8 mouse cellular contexts compared by ENCODE assay signal in the genomic region with DNA sequence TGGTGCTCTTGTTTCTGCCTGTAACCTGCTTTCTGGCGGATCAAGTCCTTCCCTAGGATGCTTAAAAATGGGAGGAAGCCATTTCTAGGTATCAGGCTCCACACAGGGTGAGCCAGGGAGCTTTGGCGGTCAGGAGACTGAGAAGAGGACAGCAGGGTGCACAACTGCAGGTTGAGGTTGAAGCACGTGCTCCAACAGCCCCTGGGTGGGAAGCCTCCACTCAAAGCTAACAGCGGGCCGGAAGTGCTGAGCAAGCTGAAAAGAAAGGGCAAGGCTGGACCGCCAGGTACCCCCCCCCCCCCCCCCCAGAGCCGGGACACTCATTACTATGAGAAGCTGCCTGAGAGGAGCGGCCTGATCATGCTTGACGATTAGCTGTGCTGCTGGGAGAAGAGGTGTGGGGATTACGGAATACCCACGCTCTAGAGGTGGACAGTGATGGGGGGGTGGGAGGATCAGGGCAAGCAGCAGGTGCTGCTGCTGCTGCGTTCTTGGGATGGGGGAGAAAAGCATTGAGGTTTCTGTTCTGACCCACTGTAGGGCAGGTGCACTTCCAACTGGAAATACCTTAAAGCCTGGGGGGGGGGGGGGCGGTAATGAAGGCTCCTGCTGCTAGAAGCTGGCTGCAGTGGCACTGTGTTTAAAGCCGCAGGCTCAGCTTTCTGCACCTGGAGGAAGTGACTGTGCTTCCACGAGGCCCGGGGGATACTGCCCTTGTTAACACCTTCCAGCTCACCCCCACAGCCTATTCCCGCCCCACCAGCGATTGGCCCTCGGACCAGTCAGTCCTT. TPM values are rescaled to one million over a fixed set of nuclear protein-coding genes. Genes with fewer than 3 reads are reported as not detected.
DNase-seq lines count a peak whose midpoint lies in the region; ATAC-seq and TF ChIP-seq lines count a peak whose summit lies in the region.
"Had no signal": no experiment of that assay in that cellular context is flagged by ENCODE, and none has a peak within 500 bp of the region (broad histone marks: within the 10 kb centered on the region; RNA-seq: fewer than 3 reads in every experiment).

No protein-coding gene starts in this region.

- no peak overlapping the region for H3K27ac ChIP-seq in CH12.LX (ENCODE audit: insufficient read depth, low read depth)
- H3K27ac ChIP-seq in MEL (ENCODE audit: control insufficient read depth, low read depth, low read length): peak overlapping the region; percentile 82
- H3K27ac ChIP-seq in hindbrain, embryonic 13.5 days: no peak overlapping the region
- H3K27ac ChIP-seq in midbrain, postnatal 0 days (ENCODE audit: low read depth, low read length): no peak overlapping the region

- H3K4me1 ChIP-seq in CH12.LX (ENCODE audit: control insufficient read depth in 1 of 2, insufficient read depth in 2 of 2) (peaks cover 0 to 4% of the 10 kb centered on the region in 2 experiments; a peak in 2 of 4 replicates), MEL (ENCODE audit: control insufficient read depth in 1 of 2, insufficient read depth in 2 of 2, low read length in 2 of 2) (peaks cover 17 to 51% of the 10 kb centered on the region in 2 experiments)
- H3K4me1 ChIP-seq in hindbrain, embryonic 13.5 days (replicated peaks): peaks cover 25% of the 10 kb centered on the region
- H3K4me1 ChIP-seq in midbrain, postnatal 0 days (ENCODE audit: insufficient read depth, low read length): no peaks in the 10 kb centered on the region; the same call in 1 of the 2 replicates

- H3K27me3 ChIP-seq in CH12.LX (replicated peaks) (no peaks in the 10 kb centered on the region), MEL (ENCODE audit: control insufficient read depth in 1 of 2, insufficient read depth in 2 of 2, low read length in 2 of 2) (no peaks in the 10 kb centered on the region)
- no peaks in the 10 kb centered on the region for H3K27me3 ChIP-seq in hindbrain, embryonic 13.5 days
- no peaks in the 10 kb centered on the region for H3K27me3 ChIP-seq in midbrain, postnatal 0 days (ENCODE audit: insufficient read depth, low read length)

- TF ChIP-seq CTCF in CH12.LX (conservative IDR thresholded peaks at IDR 0.05 in 1 of 2, IDR thresholded peaks at IDR 0.05 in 1 of 2; ENCODE audit: low read depth in 2 of 2, low read length in 2 of 2) (no peak), MEL (IDR thresholded peaks at IDR 0.05 in 2 of 3, conservative IDR thresholded peaks at IDR 0.05 in 1 of 3; ENCODE audit: control insufficient read depth in 1 of 3, insufficient read depth in 1 of 3, low read depth in 2 of 3, low read length in 3 of 3, poor library complexity in 1 of 3, severe bottlenecking in 1 of 3) (no peak)
- no peak for TF ChIP-seq CTCF in midbrain, postnatal 0 days (IDR thresholded peaks at IDR 0.05)

- TF ChIP-seq POLR2A in CH12.LX (IDR thresholded peaks at IDR 0.05; ENCODE audit: low read depth, low read length) (no peak), MEL (IDR thresholded peaks at IDR 0.05; ENCODE audit: control insufficient read depth in 1 of 2, insufficient read depth in 1 of 2, low read depth in 1 of 2, low read length in 2 of 2, poor library complexity in 1 of 2) (no peak)

- dilution Hi-C loops in CH12.LX (cut with MboI; ENCODE audit: extremely low pct_ligation_motif_present, extremely low pct_unique_long_range_greater_than_20kb, low sequenced_read_pairs): no loop called here

- TF ChIP-seq RAD21 in CH12.LX (IDR thresholded peaks at IDR 0.05; ENCODE audit: low read depth, low read length) (no peak), MEL (IDR thresholded peaks at IDR 0.05; ENCODE audit: low read depth, low read length) (no peak)

- ATAC-seq in hindbrain, embryonic 13.5 days (ENCODE audit: low FRiP score): peak; percentile 59; the same call in 1 of the 2 replicates
- ATAC-seq in midbrain, postnatal 0 days (ENCODE audit: low FRiP score): no peak

- H3K9ac ChIP-seq in CH12.LX (ENCODE audit: insufficient read depth, low read depth) (no peak overlapping the region), MEL (ENCODE audit: control insufficient read depth, low read depth, low read length, poor library complexity, severe bottlenecking) (peak overlapping the region; percentile 60)
- no peak overlapping the region for H3K9ac ChIP-seq in hindbrain, embryonic 13.5 days
- no peak overlapping the region; the same call in 1 of the 2 replicates for H3K9ac ChIP-seq in midbrain, postnatal 0 days (replicated peaks; ENCODE audit: low read length, poor library complexity, severe bottlenecking)

- no peaks in the 10 kb centered on the region for H3K79me2 ChIP-seq in CH12.LX (replicated peaks; ENCODE audit: control insufficient read depth, extremely low read depth, insufficient read depth, poor library complexity, severe bottlenecking)
- H3K79me2 ChIP-seq in MEL (ENCODE audit: control insufficient read depth, insufficient read depth, low read length, poor library complexity): no peaks in the 10 kb centered on the region; the same call in 1 of the 2 replicates

- H3K9me3 ChIP-seq in CH12.LX (replicated peaks; ENCODE audit: low read length) (no peaks in the 10 kb centered on the region), MEL (replicated peaks; ENCODE audit: insufficient read depth, low read length) (no peaks in the 10 kb centered on the region)
- no peaks in the 10 kb centered on the region for H3K9me3 ChIP-seq in hindbrain, embryonic 13.5 days
- no peaks in the 10 kb centered on the region for H3K9me3 ChIP-seq in midbrain, postnatal 0 days (ENCODE audit: low read length)

- H3K36me3 ChIP-seq in CH12.LX (replicated peaks in 1 of 2; ENCODE audit: control insufficient read depth in 1 of 2, insufficient read depth in 1 of 2, low read length in 1 of 2): no peaks in the 10 kb centered on the region
- H3K36me3 ChIP-seq in MEL (ENCODE audit: control insufficient read depth in 1 of 2, insufficient read depth in 2 of 2, low read length in 2 of 2): peaks cover 0 to 34% of the 10 kb centered on the region in 2 experiments; a peak in 2 of 4 replicates
- no peaks in the 10 kb centered on the region for H3K36me3 ChIP-seq in hindbrain, embryonic 13.5 days
- no peaks in the 10 kb centered on the region for H3K36me3 ChIP-seq in midbrain, postnatal 0 days (ENCODE audit: insufficient read depth, low read length)

- H3K4me2 ChIP-seq in CH12.LX (ENCODE audit: insufficient read depth, low read depth, poor library complexity, severe bottlenecking): no peak overlapping the region
- peak overlapping the region; percentile 29 for H3K4me2 ChIP-seq in hindbrain, embryonic 13.5 days
- peak overlapping the region; percentile 20 for H3K4me2 ChIP-seq in midbrain, postnatal 0 days (ENCODE audit: low read depth, low read length, poor library complexity, severe bottlenecking)

- no peak overlapping the region for H3K4me3 ChIP-seq in CH12.LX (replicated peaks in 1 of 3; ENCODE audit: low read depth in 2 of 3, low read length in 2 of 3, poor library complexity in 1 of 3)
- H3K4me3 ChIP-seq in MEL (ENCODE audit: control insufficient read depth in 1 of 2, insufficient read depth in 1 of 2, low read depth in 2 of 2, low read length in 2 of 2): peak overlapping the region; percentile 19 to 28; a peak in 3 of 4 replicates
- no peak overlapping the region for H3K4me3 ChIP-seq in hindbrain, embryonic 13.5 days
- H3K4me3 ChIP-seq in midbrain, postnatal 0 days (ENCODE audit: low read depth, low read length): no peak overlapping the region
- H3K4me3 ChIP-seq: myocyte had no signal

- TF ChIP-seq EP300 in CH12.LX (IDR thresholded peaks at IDR 0.05; ENCODE audit: low read length): no peak
- no peak for TF ChIP-seq EP300 in MEL (IDR thresholded peaks at IDR 0.05; ENCODE audit: low read depth in 1 of 2, low read length in 2 of 2)

- in situ Hi-C loops in CH12.LX (cut with MboI; ENCODE audit: low pct_ligation_motif_present, low pct_unique_long_range_greater_than_20kb, low sequenced_read_pairs): no loop called here

- DNase-seq in CH12.LX (ENCODE audit: extremely low read depth) (no peak), MEL (ENCODE audit: low read depth, low spot score) (peak; percentile 74)
- no peak for DNase-seq in midbrain, postnatal 0 days (ENCODE audit: low spot score)
- DNase-seq in ovary, adult 18-20 months (ENCODE audit: low spot score): no peak
- DNase-seq in spleen, postnatal 14 days (ENCODE audit: low spot score in 2 of 2): no peak
- DNase-seq in cerebellum, adult 11 months: no peak

- WGBS in hindbrain, embryonic 13.5 days: 33% methylated on average over 18 of the region's 19 CpGs
- 19% methylated on average over 18 of the region's 19 CpGs for WGBS in midbrain, postnatal 0 days

TF ChIP-seq in MEL, 35 proteins besides CTCF, POLR2A, EP300 and RAD21 (continues in another document):
- no peak for TF ChIP-seq HCFC1 (IDR thresholded peaks at IDR 0.05; ENCODE audit: low read depth, low read length)

RNA-seq across cellular contexts. Expression of a gene that starts 4.7 kb away (rescaled TPM):
- not detected in 2 replicates for total RNA-seq in CH12.LX (2012; rRNA removed)
- total RNA-seq in CH12.LX (2014; rRNA removed): not detected in 2 replicates
- polyA plus RNA-seq in CH12.LX (2012; ENCODE audit: insufficient read length, low read depth): not detected in 2 replicates
- not detected in 2 replicates for total RNA-seq in MEL (2012; rRNA removed)
- not detected for polyA plus RNA-seq in MEL (2012; ENCODE audit: insufficient read depth in 1 of 2, insufficient read length in 2 of 2, low read depth in 1 of 2, low replicate concordance in 2 of 2, missing spikeins in 1 of 2)
- polyA plus RNA-seq in hindbrain, embryonic 13.5 days (2015; fragmentation: Nextera tagmentation; extraction: Ambion mirVana): not detected in 2 replicates
- not detected in 2 replicates for total RNA-seq in midbrain, postnatal 0 days (2014; rRNA removed)
- polyA plus RNA-seq in midbrain, postnatal 0 days (2015; fragmentation: Nextera tagmentation; extraction: Ambion mirVana): not detected in 2 replicates
- polyA plus RNA-seq: myocyte had no signal

RNA-seq across cellular contexts. Expression of a gene that starts 25.2 kb away (rescaled TPM):
- 58.4 and 66.1 TPM in 2 replicates for total RNA-seq in CH12.LX (2012; rRNA removed)
- total RNA-seq in CH12.LX (2014; rRNA removed): 112 and 118 TPM in 2 replicates
- polyA plus RNA-seq in CH12.LX (2012; ENCODE audit: insufficient read length, low read depth): 94.6 and 102 TPM in 2 replicates
- 53.5 and 59.9 TPM in 2 replicates for total RNA-seq in MEL (2012; rRNA removed)
- 10 to 100 TPM in 1 of 2 experiments, not detected in 1; 61.7 TPM for polyA plus RNA-seq in MEL (2012; ENCODE audit: insufficient read depth in 1 of 2, insufficient read length in 2 of 2, low read depth in 1 of 2, low replicate concordance in 2 of 2, missing spikeins in 1 of 2)
- polyA plus RNA-seq in hindbrain, embryonic 13.5 days (2015; fragmentation: Nextera tagmentation; extraction: Ambion mirVana): 29.9 and 32.5 TPM in 2 replicates
- total RNA-seq in midbrain, postnatal 0 days (2014; rRNA removed): 25.2 and 28.0 TPM in 2 replicates
- 30.0 and 35.6 TPM in 2 replicates for polyA plus RNA-seq in midbrain, postnatal 0 days (2015; fragmentation: Nextera tagmentation; extraction: Ambion mirVana)

RNA-seq across cellular contexts. Expression of a gene that starts 27.2 kb away (rescaled TPM):
- total RNA-seq in CH12.LX (2012; rRNA removed) (71.8 and 78.0 TPM in 2 replicates), CH12.LX (2014; rRNA removed) (90.6 and 96.5 TPM in 2 replicates), MEL (2012; rRNA removed) (52.7 and 60.9 TPM in 2 replicates)
- polyA plus RNA-seq in CH12.LX (2012; ENCODE audit: insufficient read length, low read depth) (85.1 and 103 TPM in 2 replicates), MEL (2012; ENCODE audit: insufficient read depth in 1 of 2, insufficient read length in 2 of 2, low read depth in 1 of 2, low replicate concordance in 2 of 2, missing spikeins in 1 of 2) (10 to 100 TPM in 1 of 2 experiments, not detected in 1; 46.5 TPM)
- polyA plus RNA-seq in hindbrain, embryonic 13.5 days (2015; fragmentation: Nextera tagmentation; extraction: Ambion mirVana): 18.1 and 20.1 TPM in 2 replicates
- 66.5 and 81.1 TPM in 2 replicates for total RNA-seq in midbrain, postnatal 0 days (2014; rRNA removed)
- 12.3 and 15.3 TPM in 2 replicates for polyA plus RNA-seq in midbrain, postnatal 0 days (2015; fragmentation: Nextera tagmentation; extraction: Ambion mirVana)

Comparison
In these comparisons a context has a peak if more than half of its experiments do, and no peak if none do; other contexts are left out.
1. H3K4me3 ChIP-seq: peak in MEL (2 of 2); none in CH12.LX (0 of 3), hindbrain, embryonic 13.5 days (single experiment) and midbrain, postnatal 0 days (single experiment).